Mouse (Mus musculus) spleen, embryonic (tissue): ENCODE data around the gene Actr8.

ENCODE experiments used
- CTCF ChIA-PET: fragments of 350-600 bp; sonication (Branson Sonifier 250); formaldehyde crosslinking; loops from one replicate; lab custom pipeline; 2022; lab: Charles Lee

The Actr8 gene

GRCm38 (mm10) chr14:29994976-29995375, 16.8 kb downstream of the Actr8 start:
- CTCF ChIA-PET: no interaction called here

- CTCF ChIA-PET: interaction anchor here (0.6 kb wide), 1 partner anchor 502 kb away, joined by 4 read pairs; no protein-coding TSS in a partner anchor
These were observed 18.0 kb downstream of the Actr8 start for GRCm38 (mm10) chr14:29996000-29996751.

- CTCF ChIA-PET: no interaction called here
These were observed 19.2 kb downstream of the Actr8 start for GRCm38 (mm10) chr14:29997345-29997744.

GRCm38 (mm10) chr14:29998747-29999474, 20.8 kb downstream of the Actr8 start:
- CTCF ChIA-PET: no interaction called here

- CTCF ChIA-PET: no interaction called here
These were observed 21.3 kb downstream of the Actr8 start for GRCm38 (mm10) chr14:29999475-29999811.

GRCm38 (mm10) chr14:30008733-30009575, 30.8 kb downstream of the Actr8 start, which contains the start of the genes Il17rb and Chdh:
Il17rb (minus strand) TSS chr14:30008896.
Chdh (plus strand) TSS chr14:30009023.
- CTCF ChIA-PET: no interaction called here

GRCm38 (mm10) chr14:30009864-30010560, 31.9 kb downstream of the Actr8 start:
- CTCF ChIA-PET: no interaction called here

GRCm38 (mm10) chr14:30011886-30012560, 33.9 kb downstream of the Actr8 start:
- CTCF ChIA-PET: no interaction called here

GRCm38 (mm10) chr14:30014487-30014886, 36.4 kb downstream of the Actr8 start:
- CTCF ChIA-PET: no interaction called here

GRCm38 (mm10) chr14:30015008-30015407, 36.9 kb downstream of the Actr8 start:
- CTCF ChIA-PET: interaction anchor here (0.7 kb wide), 1 partner anchor 19 kb away, joined by 7 read pairs; no protein-coding TSS in a partner anchor

GRCm38 (mm10) chr14:30016666-30017065, 38.5 kb downstream of the Actr8 start:
- CTCF ChIA-PET: no interaction called here

- CTCF ChIA-PET: no interaction called here
These were observed 39.8 kb downstream of the Actr8 start for GRCm38 (mm10) chr14:30017794-30018462.

GRCm38 (mm10) chr14:30018463-30018801, 40.3 kb downstream of the Actr8 start:
- CTCF ChIA-PET: no interaction called here

- CTCF ChIA-PET: no interaction called here
These were observed 40.7 kb downstream of the Actr8 start for GRCm38 (mm10) chr14:30018846-30019245.

- CTCF ChIA-PET: no interaction called here
These were observed 41.2 kb downstream of the Actr8 start for GRCm38 (mm10) chr14:30019375-30019774.

- CTCF ChIA-PET: no interaction called here
These were observed 41.8 kb downstream of the Actr8 start for GRCm38 (mm10) chr14:30019792-30020575.

- CTCF ChIA-PET: no interaction called here
These were observed 44.3 kb downstream of the Actr8 start for GRCm38 (mm10) chr14:30022471-30022870.

GRCm38 (mm10) chr14:30024387-30024786, 46.2 kb downstream of the Actr8 start:
- CTCF ChIA-PET: no interaction called here

GRCm38 (mm10) chr14:30027378-30027777, 49.2 kb downstream of the Actr8 start:
- CTCF ChIA-PET: no interaction called here
